Mouse (Mus musculus): ENCODE results near the gene Polm. TPM values are rescaled to one million over a fixed set of nuclear protein-coding genes. Genes with fewer than 3 reads are reported as not detected.

Polm gene
- polyA plus RNA-seq, 1 experiment = 37.7 TPM

- Histone ChIP-seq H3K4me3 (ENCODE audit: low read depth, low read length) (no peak overlapping the region), H3K4me1 (ENCODE audit: control insufficient read depth, insufficient read depth, insufficient read length, low read length) (no peaks in the 10 kb centered on the region), H3K27me3 (ENCODE audit: control insufficient read depth, insufficient read depth, low read length) (peaks cover 7% of the 10 kb centered on the region; the same call in 1 of the 2 replicates), H3K27ac (ENCODE audit: insufficient read depth, low read depth, low read length) (no peak overlapping the region), H3K36me3 (ENCODE audit: control insufficient read depth, insufficient read depth, low read length) (peaks cover 15% of the 10 kb centered on the region)
- 90% methylated on average over 2 of the region's 2 CpGs for WGBS
- TF ChIP-seq CTCF (IDR thresholded peaks at IDR 0.05; ENCODE audit: extremely low read depth, insufficient read length, insufficient replicate concordance, low read depth, low read length) (no peak), POLR2A (IDR thresholded peaks at IDR 0.05; ENCODE audit: low read depth, low read length) (no peak)
Observed at GRCm38 (mm10) chr11:5867196-5867595, 29.4 kb upstream of the Polm start.

- WGBS = 34% methylated on average over 15 of the region's 15 CpGs
- peaks cover 15% of the 10 kb centered on the region; the same call in 1 of the 2 replicates for H3K27me3 ChIP-seq (ENCODE audit: control insufficient read depth, insufficient read depth, low read length)
- no peaks in the 10 kb centered on the region for H3K36me3 ChIP-seq (ENCODE audit: control insufficient read depth, insufficient read depth, low read length)
- no peak overlapping the region for H3K27ac ChIP-seq (ENCODE audit: insufficient read depth, low read depth, low read length)
- peak overlapping the region; percentile 58 for H3K4me3 ChIP-seq (ENCODE audit: low read depth, low read length)
- TF ChIP-seq POLR2A (IDR thresholded peaks at IDR 0.05; ENCODE audit: low read depth, low read length) = no peak
- TF ChIP-seq CTCF (IDR thresholded peaks at IDR 0.05; ENCODE audit: extremely low read depth, insufficient read length, insufficient replicate concordance, low read depth, low read length) = no peak
- peaks cover 2% of the 10 kb centered on the region; the same call in 1 of the 2 replicates for H3K4me1 ChIP-seq (ENCODE audit: control insufficient read depth, insufficient read depth, insufficient read length, low read length)
Observed at GRCm38 (mm10) chr11:5862394-5863105, 24.7 kb upstream of the Polm start.

GRCm38 (mm10) chr11:5861678-5862393 is 24.0 kb upstream of the Polm start, which contains the start of gene Aebp1:
Gene Aebp1 (plus strand): TSS chr11:5861947.
- peak within 1 kb of the TSS; percentile 58 for H3K4me3 ChIP-seq (ENCODE audit: low read depth, low read length)
- peaks cover 15% of the 10 kb centered on the region; the same call in 1 of the 2 replicates for H3K27me3 ChIP-seq (ENCODE audit: control insufficient read depth, insufficient read depth, low read length)
- 3% methylated on average over 59 of the region's 59 CpGs for WGBS
- H3K36me3 ChIP-seq (ENCODE audit: control insufficient read depth, insufficient read depth, low read length) = no peaks in the 10 kb centered on the region
- H3K27ac ChIP-seq (ENCODE audit: insufficient read depth, low read depth, low read length) = no peak within 1 kb of the TSS
- H3K4me1 ChIP-seq (ENCODE audit: control insufficient read depth, insufficient read depth, insufficient read length, low read length) = peaks cover 2% of the 10 kb centered on the region; the same call in 1 of the 2 replicates
- TF ChIP-seq CTCF (IDR thresholded peaks at IDR 0.05; ENCODE audit: extremely low read depth, insufficient read length, insufficient replicate concordance, low read depth, low read length) (no peak), POLR2A (IDR thresholded peaks at IDR 0.05; ENCODE audit: low read depth, low read length) (no peak)

- no peaks in the 10 kb centered on the region for H3K36me3 ChIP-seq (ENCODE audit: control insufficient read depth, insufficient read depth, low read length)
Observed at GRCm38 (mm10) chr11:5860639-5861038, 22.8 kb upstream of the Polm start.

GRCm38 (mm10) chr11:5859883-5860550 is 22.2 kb upstream of the Polm start:
- TF ChIP-seq CTCF (IDR thresholded peaks at IDR 0.05; ENCODE audit: extremely low read depth, insufficient read length, insufficient replicate concordance, low read depth, low read length) (no peak), POLR2A (IDR thresholded peaks at IDR 0.05; ENCODE audit: low read depth, low read length) (no peak)

More at GRCm38 (mm10) chr11:5860639-5861038, 22.8 kb upstream of the Polm start:
- no peak overlapping the region for H3K27ac ChIP-seq (ENCODE audit: insufficient read depth, low read depth, low read length)
- H3K4me3 ChIP-seq (ENCODE audit: low read depth, low read length) = no peak overlapping the region
- peaks cover 15% of the 10 kb centered on the region; the same call in 1 of the 2 replicates for H3K27me3 ChIP-seq (ENCODE audit: control insufficient read depth, insufficient read depth, low read length)
- WGBS = 68% methylated on average over 6 of the region's 6 CpGs
- H3K4me1 ChIP-seq (ENCODE audit: control insufficient read depth, insufficient read depth, insufficient read length, low read length) = peaks cover 2% of the 10 kb centered on the region; the same call in 1 of the 2 replicates
- no peak for TF ChIP-seq CTCF (IDR thresholded peaks at IDR 0.05; ENCODE audit: extremely low read depth, insufficient read length, insufficient replicate concordance, low read depth, low read length)
- no peak for TF ChIP-seq POLR2A (IDR thresholded peaks at IDR 0.05; ENCODE audit: low read depth, low read length)

GRCm38 (mm10) chr11:5858723-5859122 is 20.9 kb upstream of the Polm start:
- peaks cover 2% of the 10 kb centered on the region; the same call in 1 of the 2 replicates for H3K4me1 ChIP-seq (ENCODE audit: control insufficient read depth, insufficient read depth, insufficient read length, low read length)
- no peak overlapping the region for H3K27ac ChIP-seq (ENCODE audit: insufficient read depth, low read depth, low read length)
- H3K4me3 ChIP-seq (ENCODE audit: low read depth, low read length) = no peak overlapping the region
- peaks cover 15% of the 10 kb centered on the region; the same call in 1 of the 2 replicates for H3K27me3 ChIP-seq (ENCODE audit: control insufficient read depth, insufficient read depth, low read length)
- TF ChIP-seq CTCF (IDR thresholded peaks at IDR 0.05; ENCODE audit: extremely low read depth, insufficient read length, insufficient replicate concordance, low read depth, low read length) (peak; percentile 38; the same call in 1 of the 2 replicates), POLR2A (IDR thresholded peaks at IDR 0.05; ENCODE audit: low read depth, low read length) (no peak)
- no peaks in the 10 kb centered on the region for H3K36me3 ChIP-seq (ENCODE audit: control insufficient read depth, insufficient read depth, low read length)
- 81% methylated on average over 1 of the region's 1 CpGs for WGBS

More at GRCm38 (mm10) chr11:5859883-5860550, 22.2 kb upstream of the Polm start:
- H3K36me3 ChIP-seq (ENCODE audit: control insufficient read depth, insufficient read depth, low read length) = no peaks in the 10 kb centered on the region
- no peak overlapping the region for H3K4me3 ChIP-seq (ENCODE audit: low read depth, low read length)
- H3K4me1 ChIP-seq (ENCODE audit: control insufficient read depth, insufficient read depth, insufficient read length, low read length) = peaks cover 2% of the 10 kb centered on the region; the same call in 1 of the 2 replicates
- H3K27me3 ChIP-seq (ENCODE audit: control insufficient read depth, insufficient read depth, low read length) = peaks cover 15% of the 10 kb centered on the region; the same call in 1 of the 2 replicates
- 91% methylated on average over 13 of the region's 13 CpGs for WGBS
- H3K27ac ChIP-seq (ENCODE audit: insufficient read depth, low read depth, low read length) = no peak overlapping the region

Data from small intestine, adult 2 months (tissue).